Mouse (Mus musculus): Measurements from ENCODE around the gene N4bp3. TPM values are rescaled to one million over a fixed set of nuclear protein-coding genes. Genes with fewer than 3 reads are reported as not detected.
"Not testable (repeated sequence)": the region's sequence is repeated elsewhere in the genome, so short reads cannot be mapped to it uniquely, and the experiment has no call there.

N4bp3 gene
- polyA plus RNA-seq, 1 experiment from 2014 or later = 2.4 TPM

GRCm38 (mm10) chr11:51671376-51671775 lies 20.7 kb upstream of the N4bp3 start:
- H3K9me3 ChIP-seq (ENCODE audit: low read length) = no peaks in the 10 kb centered on the region
- no peak overlapping the region for H3K4me2 ChIP-seq (ENCODE audit: low read depth, low read length)
- no peak overlapping the region for H3K27ac ChIP-seq (ENCODE audit: low read depth)
- DNase-seq (no peak), ATAC-seq (no peak)
- H3K36me3 ChIP-seq (replicated peaks; ENCODE audit: insufficient read depth, low read length) = no peaks in the 10 kb centered on the region
- H3K9ac ChIP-seq (replicated peaks) = no peak overlapping the region
- no peaks in the 10 kb centered on the region for H3K4me1 ChIP-seq (ENCODE audit: insufficient read depth)
- no peak overlapping the region for H3K4me3 ChIP-seq (ENCODE audit: low read depth, low read length)
- TF ChIP-seq EP300 (IDR thresholded peaks at IDR 0.05; ENCODE audit: low read depth) (no peak), CTCF (IDR thresholded peaks at IDR 0.05; ENCODE audit: low read depth) (no peak)
- 71% methylated on average over 2 of the region's 2 CpGs for WGBS (ENCODE audit: insufficient replicate concordance)
- no peaks in the 10 kb centered on the region for H3K27me3 ChIP-seq (ENCODE audit: insufficient read depth, low read length)

GRCm38 (mm10) chr11:51670846-51671245 lies 20.2 kb upstream of the N4bp3 start:
- no peak for DNase-seq
- Histone ChIP-seq H3K36me3 (replicated peaks; ENCODE audit: insufficient read depth, low read length) (no peaks in the 10 kb centered on the region), H3K4me1 (ENCODE audit: insufficient read depth) (no peaks in the 10 kb centered on the region), H3K27me3 (ENCODE audit: insufficient read depth, low read length) (no peaks in the 10 kb centered on the region), H3K9ac (replicated peaks) (no peak overlapping the region), H3K9me3 (ENCODE audit: low read length) (no peaks in the 10 kb centered on the region), H3K4me3 (ENCODE audit: low read depth, low read length) (no peak overlapping the region), H3K4me2 (ENCODE audit: low read depth, low read length) (no peak overlapping the region), H3K27ac (ENCODE audit: low read depth) (no peak overlapping the region)
- no peak for ATAC-seq
- 83% methylated on average over 7 of the region's 7 CpGs for WGBS (ENCODE audit: insufficient replicate concordance)
- TF ChIP-seq EP300 (IDR thresholded peaks at IDR 0.05; ENCODE audit: low read depth) = no peak
- TF ChIP-seq CTCF (IDR thresholded peaks at IDR 0.05; ENCODE audit: low read depth) = no peak

- H3K27me3 ChIP-seq (ENCODE audit: insufficient read depth, low read length); ATAC-seq; H3K4me1 ChIP-seq (ENCODE audit: insufficient read depth); H3K4me2 ChIP-seq (ENCODE audit: low read depth, low read length); DNase-seq; H3K4me3 ChIP-seq (ENCODE audit: low read depth, low read length); H3K9me3 ChIP-seq (ENCODE audit: low read length); H3K36me3 ChIP-seq (replicated peaks; ENCODE audit: insufficient read depth, low read length); H3K27ac ChIP-seq (ENCODE audit: low read depth); H3K9ac ChIP-seq (replicated peaks): not testable (repeated sequence)
- 84% methylated on average over 7 of the region's 7 CpGs for WGBS (ENCODE audit: insufficient replicate concordance)
These were observed 14.1 kb upstream of the N4bp3 start for GRCm38 (mm10) chr11:51664747-51665146.

GRCm38 (mm10) chr11:51662632-51663031 lies 12.0 kb upstream of the N4bp3 start:
- Histone ChIP-seq H3K27me3 (ENCODE audit: insufficient read depth, low read length) (no peaks in the 10 kb centered on the region), H3K4me2 (ENCODE audit: low read depth, low read length) (no peak overlapping the region), H3K4me1 (ENCODE audit: insufficient read depth) (peaks cover 11% of the 10 kb centered on the region), H3K36me3 (replicated peaks; ENCODE audit: insufficient read depth, low read length) (no peaks in the 10 kb centered on the region), H3K9ac (replicated peaks) (no peak overlapping the region), H3K27ac (ENCODE audit: low read depth) (no peak overlapping the region), H3K9me3 (ENCODE audit: low read length) (no peaks in the 10 kb centered on the region), H3K4me3 (ENCODE audit: low read depth, low read length) (no peak overlapping the region)
- DNase-seq = no peak
- no peak for ATAC-seq
- WGBS (ENCODE audit: insufficient replicate concordance) = 74% methylated on average over 7 of the region's 7 CpGs
- no peak for TF ChIP-seq EP300 (IDR thresholded peaks at IDR 0.05; ENCODE audit: low read depth)

DNA sequence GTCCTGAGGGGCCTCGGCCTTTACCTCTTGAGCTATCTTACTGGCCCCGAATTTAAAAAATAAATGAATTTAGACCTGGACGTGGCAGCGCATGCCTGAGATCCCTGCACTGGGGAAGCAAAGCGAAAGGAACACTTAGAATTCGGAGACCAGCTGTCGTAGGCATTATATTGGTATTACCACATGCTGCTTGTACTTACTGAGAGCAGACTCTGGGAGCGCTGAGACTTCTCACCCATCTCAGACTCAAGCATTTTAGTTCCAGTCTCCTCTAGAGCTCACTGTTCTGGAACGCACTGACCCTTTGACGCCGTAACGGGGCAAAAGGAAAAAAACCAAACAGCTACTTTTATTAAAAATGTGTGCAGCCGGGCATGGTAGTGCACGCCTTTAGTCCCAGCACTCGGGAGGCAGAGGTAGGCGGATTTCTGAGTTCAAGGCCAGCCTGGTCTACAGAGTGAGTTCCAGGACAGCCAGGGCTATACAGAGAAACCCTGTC lies 11.3 kb upstream of the N4bp3 start:
- H3K36me3 ChIP-seq (replicated peaks; ENCODE audit: insufficient read depth, low read length) = no peaks in the 10 kb centered on the region
- 88% methylated on average over 16 of the region's 16 CpGs for WGBS (ENCODE audit: insufficient replicate concordance)
- H3K4me1 ChIP-seq (ENCODE audit: insufficient read depth) = peaks cover 16% of the 10 kb centered on the region
- no peak for TF ChIP-seq CTCF (IDR thresholded peaks at IDR 0.05; ENCODE audit: low read depth)
- no peak for TF ChIP-seq EP300 (IDR thresholded peaks at IDR 0.05; ENCODE audit: low read depth)
- H3K27me3 ChIP-seq (ENCODE audit: insufficient read depth, low read length) = no peaks in the 10 kb centered on the region
- ATAC-seq (no peak), DNase-seq (no peak)
- no peaks in the 10 kb centered on the region for H3K9me3 ChIP-seq (ENCODE audit: low read length)
- H3K4me3 ChIP-seq (ENCODE audit: low read depth, low read length) = no peak overlapping the region
- no peak overlapping the region for H3K27ac ChIP-seq (ENCODE audit: low read depth)
- no peak overlapping the region for H3K9ac ChIP-seq (replicated peaks)
- H3K4me2 ChIP-seq (ENCODE audit: low read depth, low read length) = no peak overlapping the region

DNA sequence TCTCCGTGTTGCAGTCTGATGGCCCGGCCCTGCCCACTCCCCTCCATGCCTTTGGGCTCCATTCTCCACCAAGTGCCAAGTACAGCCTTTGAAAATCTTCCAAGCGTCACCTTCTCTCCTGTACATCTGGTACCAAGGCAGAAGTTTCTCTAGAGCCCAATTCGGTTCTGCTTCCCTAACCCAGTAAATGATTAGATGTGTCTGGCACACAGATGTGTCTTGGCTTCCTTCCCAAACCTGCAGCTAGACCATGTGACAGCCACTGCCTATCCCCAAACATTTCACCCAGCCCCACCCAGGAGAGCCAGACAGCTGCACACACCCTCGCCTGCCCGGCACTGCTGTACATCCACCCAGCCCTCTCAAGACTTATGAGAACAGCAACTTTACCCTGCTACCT lies 8.1 kb upstream of the N4bp3 start:
- no peaks in the 10 kb centered on the region for H3K9me3 ChIP-seq (ENCODE audit: low read length)
- DNase-seq = peak; percentile 71
- H3K4me2 ChIP-seq (ENCODE audit: low read depth, low read length) = no peak overlapping the region
- H3K4me1 ChIP-seq (ENCODE audit: insufficient read depth) = peaks cover 18% of the 10 kb centered on the region
- WGBS (ENCODE audit: insufficient replicate concordance) = 47% methylated on average over 6 of the region's 6 CpGs
- TF ChIP-seq CTCF (IDR thresholded peaks at IDR 0.05; ENCODE audit: low read depth) = no peak
- no peak for TF ChIP-seq EP300 (IDR thresholded peaks at IDR 0.05; ENCODE audit: low read depth)
- ATAC-seq = peak; percentile 94
- no peaks in the 10 kb centered on the region for H3K36me3 ChIP-seq (replicated peaks; ENCODE audit: insufficient read depth, low read length)
- no peaks in the 10 kb centered on the region for H3K27me3 ChIP-seq (ENCODE audit: insufficient read depth, low read length)
- H3K9ac ChIP-seq (replicated peaks) = no peak overlapping the region; the same call in 1 of the 2 replicates
- H3K27ac ChIP-seq (ENCODE audit: low read depth) = peak overlapping the region; percentile 6; the same call in 1 of the 2 replicates
- H3K4me3 ChIP-seq (ENCODE audit: low read depth, low read length) = no peak overlapping the region

DNA sequence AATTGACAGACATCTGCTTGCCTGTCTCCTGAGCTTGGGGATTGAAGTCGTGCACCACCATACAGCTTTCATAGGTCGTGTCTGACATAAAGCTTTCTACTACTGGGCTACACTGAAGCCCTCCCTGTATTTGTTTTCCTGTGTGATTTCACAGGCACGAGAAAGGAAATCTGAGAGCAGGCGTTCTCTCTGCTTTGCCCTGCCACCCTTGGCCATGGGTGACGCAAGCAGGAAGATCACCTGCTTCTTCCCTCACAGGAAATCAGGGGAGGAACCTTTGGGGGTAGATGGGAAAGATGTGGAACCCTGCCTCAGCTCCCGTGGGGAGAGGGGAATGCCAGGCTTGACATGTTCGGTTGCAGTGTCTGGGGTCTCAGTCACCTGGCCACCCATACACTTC lies 7.6 kb upstream of the N4bp3 start:
- no peaks in the 10 kb centered on the region for H3K36me3 ChIP-seq (replicated peaks; ENCODE audit: insufficient read depth, low read length)
- no peak overlapping the region for H3K4me3 ChIP-seq (ENCODE audit: low read depth, low read length)
- no peak overlapping the region for H3K9ac ChIP-seq (replicated peaks)
- DNase-seq = no peak
- no peaks in the 10 kb centered on the region for H3K27me3 ChIP-seq (ENCODE audit: insufficient read depth, low read length)
- ATAC-seq = peak; percentile 16
- no peaks in the 10 kb centered on the region for H3K9me3 ChIP-seq (ENCODE audit: low read length)
- peaks cover 18% of the 10 kb centered on the region for H3K4me1 ChIP-seq (ENCODE audit: insufficient read depth)
- no peak overlapping the region for H3K4me2 ChIP-seq (ENCODE audit: low read depth, low read length)
- H3K27ac ChIP-seq (ENCODE audit: low read depth) = peak overlapping the region; percentile 6; the same call in 1 of the 2 replicates
- TF ChIP-seq EP300 (IDR thresholded peaks at IDR 0.05; ENCODE audit: low read depth) = no peak
- no peak for TF ChIP-seq CTCF (IDR thresholded peaks at IDR 0.05; ENCODE audit: low read depth)
- WGBS (ENCODE audit: insufficient replicate concordance) = 34% methylated on average over 7 of the region's 7 CpGs

Data from liver, postnatal 0 days (tissue).